Mouse (Mus musculus) intestine, postnatal 0 days (tissue): ENCODE data around the gene Nol3. TPM values are rescaled to one million over a fixed set of nuclear protein-coding genes. Genes with fewer than 3 reads are reported as not detected.

Experiments used
- ATAC-seq: fragments of 200-750 bp; cut with Nextera tagmentation; 2 replicates; pipeline ENCODE4 v1.8.0; 2017; ENCODE audit warnings: mild to moderate bottlenecking, moderate TSS enrichment, moderate library complexity
- H3K27ac ChIP-seq: fragments of 300-500 bp; sonication (generic); 2 replicates; pipeline ENCODE4 v1.5.1; 2014; ENCODE audit warnings: mild to moderate bottlenecking, low read depth, low read length, moderate library complexity
- H3K27me3 ChIP-seq: fragments of 300-500 bp; sonication (generic); replicated peaks from 2 replicates; pipeline ENCODE4 v1.6.1; 2014; ENCODE audit warnings: low read length, mixed read lengths; ENCODE audit not compliant: control insufficient read depth, insufficient read depth
- H3K36me3 ChIP-seq: fragments of 300-500 bp; sonication (generic); 2 replicates; pipeline ENCODE4 v1.6.1; 2014; ENCODE audit warnings: mild to moderate bottlenecking, moderate library complexity; ENCODE audit not compliant: control insufficient read depth, insufficient read depth
- H3K4me1 ChIP-seq: fragments of 300-500 bp; sonication (generic); replicated peaks from 2 replicates; pipeline ENCODE4 v1.6.1; 2014; ENCODE audit warnings: antibody characterized with exemption, low read length, mixed read lengths; ENCODE audit not compliant: control insufficient read depth, insufficient read depth
- H3K4me2 ChIP-seq: fragments of 300-500 bp; sonication (generic); replicated peaks from 2 replicates; pipeline ENCODE4 v1.6.1; 2014; ENCODE audit warnings: low read depth, mild to moderate bottlenecking, moderate library complexity
- H3K4me3 ChIP-seq: fragments of 300-500 bp; sonication (generic); 2 replicates; pipeline ENCODE4 v1.5.1; 2014; ENCODE audit warnings: low read depth, low read length
- H3K9ac ChIP-seq: fragments of 300-500 bp; sonication (generic); 2 replicates; pipeline ENCODE4 v1.6.1; 2014; ENCODE audit warnings: mild to moderate bottlenecking, low read depth, low read length
- H3K9me3 ChIP-seq: fragments of 300-500 bp; sonication (generic); 2 replicates; pipeline ENCODE4 v1.6.1; 2016; ENCODE audit warnings: mixed run types; ENCODE audit not compliant: control insufficient read depth
- CTCF ChIP-seq: sonication (generic); IDR thresholded peaks from 2 replicates; pipeline ENCODE4 v1.5.1; 2016; ENCODE audit warnings: low read depth, mild to moderate bottlenecking, control low read depth, antibody characterized with exemption, moderate library complexity
- WGBS: fragments of 180-500 bp; shearing (Covaris S2); extraction: QIAGEN DNeasy Blood & Tissue Kit; methylation state at CpG from one replicate; pipeline ENCODE4 v1.1.7; 2014; 5-methylcytosine and 5-hydroxymethylcytosine counted together
- polyA plus RNA-seq: library from polyadenylated mRNA; unstranded; fragments of >200 nt; fragmentation: Nextera tagmentation; extraction: Ambion mirVana; gene quantifications from 2 replicates; pipeline ENCODE4 v1.2.1, GENCODE M21; 2015

Gene Nol3
- polyA plus RNA-seq, 1 experiment from 2014 or later: 0.76 TPM

DNA sequence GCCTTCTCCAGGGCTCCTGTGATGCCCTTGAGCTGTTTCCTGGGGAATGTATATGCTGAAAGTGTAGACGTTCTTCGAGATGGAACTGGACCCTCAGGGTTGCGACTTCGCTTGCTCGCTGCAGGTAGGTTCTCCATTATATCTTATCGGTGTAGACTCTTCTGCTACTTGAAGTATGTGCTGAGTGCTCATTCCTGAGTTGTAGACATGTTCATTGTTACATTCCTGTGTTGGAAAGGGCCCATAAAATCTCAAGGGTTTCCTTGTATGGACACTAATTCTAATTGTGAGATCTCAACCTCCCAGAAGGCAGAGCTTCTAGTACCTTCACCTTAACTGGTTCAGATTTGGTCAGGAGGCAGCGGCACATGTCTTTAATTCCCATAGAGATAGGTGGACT is 34.9 kb upstream of the Nol3 start:
- no peak overlapping the region for H3K4me2 ChIP-seq
- no peaks in the 10 kb centered on the region for H3K27me3 ChIP-seq
- no peak overlapping the region for H3K9ac ChIP-seq
- no peak overlapping the region for H3K27ac ChIP-seq
- no peak overlapping the region for H3K4me3 ChIP-seq
- no peaks in the 10 kb centered on the region for H3K4me1 ChIP-seq
- H3K36me3 ChIP-seq: peaks cover 52% of the 10 kb centered on the region
- no peak for TF ChIP-seq CTCF
- ATAC-seq: no peak
- 97% methylated on average over 7 of the region's 7 CpGs for WGBS
- no peaks in the 10 kb centered on the region for H3K9me3 ChIP-seq

DNA sequence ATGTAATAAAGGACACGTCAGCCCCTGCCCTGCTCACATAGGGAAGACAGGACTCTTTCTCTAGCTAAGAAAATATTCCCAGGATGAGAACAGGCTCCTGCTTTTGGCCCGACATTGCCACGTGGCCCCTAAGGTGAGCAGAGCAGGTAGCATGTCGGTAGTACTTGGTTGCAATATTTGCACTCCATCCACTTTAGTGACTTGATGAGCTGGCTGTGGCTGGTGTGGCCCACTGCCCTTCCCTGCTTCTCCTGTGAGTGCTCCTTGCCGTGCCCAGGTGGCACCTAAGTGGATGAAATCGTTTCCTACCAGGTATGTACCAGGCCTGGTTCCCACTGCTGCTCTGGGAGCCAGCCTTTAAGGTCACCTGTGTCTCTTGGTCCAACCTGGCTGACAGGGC is 24.0 kb upstream of the Nol3 start:
- TF ChIP-seq CTCF: no peak

DNA sequence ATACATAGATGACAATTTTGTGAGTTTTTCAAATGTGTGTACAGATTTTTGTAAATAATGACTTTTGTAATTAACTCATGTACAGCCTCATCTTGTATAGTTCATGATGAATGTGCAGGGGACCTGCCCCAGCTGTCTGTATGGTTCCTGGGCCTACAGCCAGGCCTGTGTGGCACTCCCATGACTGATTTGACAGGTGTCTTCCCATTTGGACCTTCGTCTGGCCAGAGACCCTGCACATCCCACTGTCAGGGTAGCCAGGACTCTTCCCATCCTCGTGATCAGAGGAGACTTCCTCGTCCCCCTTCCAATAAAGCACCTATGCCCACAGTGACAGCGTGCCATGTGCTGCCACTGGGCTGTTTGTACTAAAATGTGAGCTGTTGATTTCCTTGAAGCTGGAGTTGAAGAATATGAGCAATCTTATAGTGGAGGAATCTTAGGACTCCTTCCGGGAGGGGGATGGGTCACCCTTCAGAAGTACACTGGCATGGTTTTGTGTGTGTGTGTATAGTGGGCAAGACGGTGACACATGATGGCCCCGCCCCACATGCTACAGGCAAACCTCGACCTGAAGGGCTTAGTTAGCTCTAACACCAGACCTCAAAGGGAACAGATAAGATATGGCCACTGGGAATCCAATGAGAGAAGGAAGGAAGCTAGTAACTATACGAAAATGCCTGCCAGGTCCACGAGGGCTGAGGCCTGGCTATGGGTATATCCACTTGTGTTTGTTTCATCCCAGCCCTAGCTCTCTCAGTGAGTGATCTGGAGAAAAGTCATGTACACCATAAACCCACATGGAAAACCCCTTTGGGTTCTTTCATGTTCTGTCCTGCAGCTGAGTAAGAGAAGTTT is 23.0 kb upstream of the Nol3 start:
- no peak for TF ChIP-seq CTCF
- ATAC-seq: no peak
- peaks cover 3% of the 10 kb centered on the region; the same call in 1 of the 2 replicates for H3K4me1 ChIP-seq
- WGBS: 60% methylated on average over 10 of the region's 10 CpGs
- H3K27ac ChIP-seq: no peak overlapping the region
- no peaks in the 10 kb centered on the region for H3K27me3 ChIP-seq
- H3K9ac ChIP-seq: no peak overlapping the region
- H3K4me3 ChIP-seq: no peak overlapping the region
- no peaks in the 10 kb centered on the region for H3K9me3 ChIP-seq
- peaks cover 45% of the 10 kb centered on the region for H3K36me3 ChIP-seq
- H3K4me2 ChIP-seq: no peak overlapping the region; the same call in 1 of the 2 replicates

More for the DNA sequence above, 24.0 kb upstream of the Nol3 start:
- no peak overlapping the region for H3K9ac ChIP-seq
- 93% methylated on average over 6 of the region's 6 CpGs for WGBS
- peaks cover 54% of the 10 kb centered on the region for H3K36me3 ChIP-seq
- no peaks in the 10 kb centered on the region for H3K9me3 ChIP-seq
- H3K27me3 ChIP-seq: no peaks in the 10 kb centered on the region
- no peak overlapping the region for H3K4me2 ChIP-seq
- H3K27ac ChIP-seq: no peak overlapping the region
- ATAC-seq: no peak
- peaks cover 3% of the 10 kb centered on the region; the same call in 1 of the 2 replicates for H3K4me1 ChIP-seq
- H3K4me3 ChIP-seq: no peak overlapping the region

GRCm38 (mm10) chr8:105253766-105254151 is 22.2 kb upstream of the Nol3 start:
- Histone ChIP-seq H3K9me3 (no peaks in the 10 kb centered on the region), H3K9ac (peak overlapping the region; percentile 47; the same call in 1 of the 2 replicates), H3K4me1 (peaks cover 3% of the 10 kb centered on the region; the same call in 1 of the 2 replicates), H3K4me2 (peak overlapping the region; percentile 98), H3K4me3 (peak overlapping the region; percentile 64), H3K27me3 (0 out of 2 replicates have a peak, but pooled peaks cover 4% of the 10 kb centered on the region), H3K36me3 (peaks cover 38% of the 10 kb centered on the region), H3K27ac (no peak overlapping the region)
- no peak for ATAC-seq
- TF ChIP-seq CTCF: no peak
- 53% methylated on average over 20 of the region's 20 CpGs for WGBS

DNA sequence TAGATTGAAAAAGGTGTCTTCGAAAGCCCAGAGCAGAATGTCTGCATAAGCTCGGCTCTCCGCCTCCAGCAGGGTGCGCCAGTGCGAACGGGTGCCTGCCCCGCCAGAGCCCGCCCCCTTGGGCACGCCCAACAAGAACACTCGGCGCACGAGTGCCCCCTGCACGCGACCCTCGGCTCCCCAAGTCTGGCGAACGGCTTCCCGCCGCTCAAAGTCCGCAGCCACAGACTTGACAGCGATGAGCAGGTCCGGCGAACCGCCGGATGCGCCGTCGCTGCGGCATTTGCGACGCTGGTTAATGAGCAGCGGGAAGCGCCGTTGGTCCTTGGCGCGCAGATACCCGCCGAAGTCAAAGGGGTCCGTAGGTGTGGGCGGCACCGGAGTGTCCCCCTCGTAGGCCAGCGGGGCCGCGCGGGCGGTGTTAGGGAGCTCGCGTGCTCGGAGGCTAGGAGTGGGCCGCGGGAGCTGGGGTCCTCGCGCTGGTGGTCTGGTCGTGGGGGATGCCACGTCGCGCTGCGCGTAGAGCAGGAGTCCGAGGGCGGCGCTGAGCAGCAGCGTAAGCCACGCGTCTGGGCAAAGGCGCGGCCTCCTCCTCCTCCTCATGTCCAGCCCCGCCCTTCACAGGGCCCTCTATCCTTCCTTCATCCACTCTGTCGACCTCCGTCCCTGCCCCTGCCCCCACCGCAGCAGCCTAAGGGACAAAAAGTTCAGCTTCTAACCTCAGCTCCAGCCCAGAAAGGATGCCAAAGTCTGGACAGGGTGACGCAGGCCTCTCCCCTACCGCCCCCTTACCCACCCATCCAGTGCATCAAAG is 21.6 kb upstream of the Nol3 start:
- WGBS: under 1% methylated on average over 74 of the region's 74 CpGs
- peaks cover 8% of the 10 kb centered on the region; the same call in 1 of the 2 replicates for H3K4me1 ChIP-seq
- no peaks in the 10 kb centered on the region for H3K9me3 ChIP-seq
- peaks cover 10% of the 10 kb centered on the region; the same call in 1 of the 2 replicates for H3K27me3 ChIP-seq
- peak overlapping the region; percentile 72 for H3K27ac ChIP-seq
- H3K4me3 ChIP-seq: peak overlapping the region; percentile 64
- peaks cover 36% of the 10 kb centered on the region for H3K36me3 ChIP-seq
- H3K4me2 ChIP-seq: peak overlapping the region; percentile 98
- peak; percentile 76 for ATAC-seq
- peak overlapping the region; percentile 47 for H3K9ac ChIP-seq
- TF ChIP-seq CTCF: peak; percentile 97

- H3K4me1 ChIP-seq: peaks cover 12% of the 10 kb centered on the region; the same call in 1 of the 2 replicates
- peaks cover 10% of the 10 kb centered on the region; the same call in 1 of the 2 replicates for H3K27me3 ChIP-seq
- H3K4me2 ChIP-seq: peak within 1 kb of the TSS; percentile 98
- H3K27ac ChIP-seq: peak within 1 kb of the TSS; percentile 72
- H3K4me3 ChIP-seq: peak within 1 kb of the TSS; percentile 64
- H3K36me3 ChIP-seq: peaks cover 30% of the 10 kb centered on the region
- TF ChIP-seq CTCF: no peak
- no peaks in the 10 kb centered on the region for H3K9me3 ChIP-seq
- WGBS: under 1% methylated on average over 14 of the region's 14 CpGs
- ATAC-seq: peak; percentile 62
- peak within 1 kb of the TSS; percentile 47 for H3K9ac ChIP-seq
These were observed 21.0 kb upstream of the Nol3 start, which contains the start of gene B3gnt9 for GRCm38 (mm10) chr8:105254966-105255350. B3gnt9 (minus strand) TSS chr8:105255153.
